Mouse (Mus musculus): ENCODE results near the gene Cib2. TPM values are rescaled to one million over a fixed set of nuclear protein-coding genes. Genes with fewer than 3 reads are reported as not detected.

Gene Cib2
- polyA plus RNA-seq, 1 experiment from 2014 or later, result 6.1 TPM

DNA sequence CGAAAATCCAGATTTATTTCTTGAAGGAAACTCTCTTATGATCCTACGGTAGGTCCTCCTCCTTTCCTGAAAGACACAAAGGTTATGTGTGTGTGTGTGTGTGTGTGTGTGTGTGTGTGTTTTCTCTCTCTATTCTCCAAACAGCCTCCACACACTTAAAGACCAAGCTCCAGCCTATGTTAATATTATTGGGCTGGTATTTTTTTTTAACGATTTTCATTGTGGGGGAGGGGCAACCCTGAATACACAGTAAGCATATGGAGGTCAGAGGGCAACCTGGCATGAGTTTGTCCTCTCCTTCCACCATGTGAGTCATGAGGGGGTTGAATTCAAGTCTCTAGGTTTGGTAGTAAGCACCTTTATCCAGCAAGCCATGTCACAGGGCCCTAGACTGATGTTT, 60.2 kb downstream of the Cib2 start:
- H3K27me3 ChIP-seq (ENCODE audit: control insufficient read depth, insufficient read depth, low read length), result 0 out of 2 replicates have a peak, but pooled peaks cover 6% of the 10 kb centered on the region
- H3K4me3 ChIP-seq (ENCODE audit: low read depth, low read length), result no peak overlapping the region
- no peak overlapping the region for H3K4me2 ChIP-seq
- ATAC-seq (replicated peaks; ENCODE audit: insufficient number of reproducible peaks, low FRiP score, low TSS enrichment), result no peak
- H3K36me3 ChIP-seq (ENCODE audit: control insufficient read depth, insufficient read depth, low read length), result no peaks in the 10 kb centered on the region
- H3K9me3 ChIP-seq (replicated peaks; ENCODE audit: control insufficient read depth, low read length), result no peaks in the 10 kb centered on the region
- no peak overlapping the region for H3K27ac ChIP-seq (ENCODE audit: low read depth, low read length)
- H3K9ac ChIP-seq (ENCODE audit: low read depth, low read length), result no peak overlapping the region
- H3K4me1 ChIP-seq (ENCODE audit: control insufficient read depth, insufficient read depth, low read length), result no peaks in the 10 kb centered on the region
- WGBS (ENCODE audit: insufficient replicate concordance), result 79% methylated on average over 3 of the region's 3 CpGs

DNA sequence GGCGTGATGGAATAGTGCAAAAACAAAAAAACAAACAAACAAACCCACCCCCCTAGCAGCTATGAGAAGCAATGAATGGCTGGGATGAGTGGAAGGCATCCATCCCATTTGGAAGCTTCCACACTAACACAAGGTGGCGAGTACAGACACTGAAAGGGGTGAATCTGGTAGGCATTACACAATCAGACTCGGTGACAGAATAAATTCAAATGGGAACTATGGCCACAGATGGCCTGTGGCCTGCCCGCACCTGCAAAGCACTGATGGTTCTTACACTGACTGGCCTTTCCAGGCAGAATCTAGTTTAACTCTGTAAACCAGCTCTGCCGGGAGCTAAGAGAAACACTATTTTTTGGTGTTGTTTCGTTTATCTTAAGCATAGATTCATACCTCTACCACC, 60.7 kb downstream of the Cib2 start:
- Histone ChIP-seq H3K4me3 (ENCODE audit: low read depth, low read length) (no peak overlapping the region), H3K27me3 (ENCODE audit: control insufficient read depth, insufficient read depth, low read length) (0 out of 2 replicates have a peak, but pooled peaks cover 6% of the 10 kb centered on the region), H3K4me1 (ENCODE audit: control insufficient read depth, insufficient read depth, low read length) (no peaks in the 10 kb centered on the region), H3K36me3 (ENCODE audit: control insufficient read depth, insufficient read depth, low read length) (no peaks in the 10 kb centered on the region), H3K9me3 (replicated peaks; ENCODE audit: control insufficient read depth, low read length) (no peaks in the 10 kb centered on the region), H3K9ac (ENCODE audit: low read depth, low read length) (no peak overlapping the region), H3K27ac (ENCODE audit: low read depth, low read length) (no peak overlapping the region), H3K4me2 (no peak overlapping the region)
- WGBS (ENCODE audit: insufficient replicate concordance), result 83% methylated on average over 6 of the region's 6 CpGs
- no peak for ATAC-seq (replicated peaks; ENCODE audit: insufficient number of reproducible peaks, low FRiP score, low TSS enrichment)

Other genes with a start within 250 kb of the Cib2 start
- 7.6 and 12.5 TPM in 2 replicates for gene Dmxl2, start 58.6 kb downstream of the Cib2 start, polyA plus RNA-seq (2014; fragmentation: Nextera tagmentation; extraction: Ambion mirVana)
- gene Sh2d7, start 21.2 kb downstream of the Cib2 start, polyA plus RNA-seq (2014; fragmentation: Nextera tagmentation; extraction: Ambion mirVana), result not detected in 2 replicates
- 441 and 486 TPM in 2 replicates for gene Idh3a, start 26.1 kb upstream of the Cib2 start, polyA plus RNA-seq (2014; fragmentation: Nextera tagmentation; extraction: Ambion mirVana)
- 0.24 and 0.36 TPM in 2 replicates for gene Acsbg1, start 101.7 kb upstream of the Cib2 start, polyA plus RNA-seq (2014; fragmentation: Nextera tagmentation; extraction: Ambion mirVana)
- gene Dnaja4, start 138.7 kb upstream of the Cib2 start, polyA plus RNA-seq (2014; fragmentation: Nextera tagmentation; extraction: Ambion mirVana), result 19.0 and 25.6 TPM in 2 replicates
- gene Wdr61, start 174.3 kb upstream of the Cib2 start, polyA plus RNA-seq (2014; fragmentation: Nextera tagmentation; extraction: Ambion mirVana), result 124 and 128 TPM in 2 replicates
- 50.3 and 56.9 TPM in 2 replicates for gene Crabp1, start 204.5 kb upstream of the Cib2 start, polyA plus RNA-seq (2014; fragmentation: Nextera tagmentation; extraction: Ambion mirVana)